Mouse (Mus musculus): ENCODE measurements around the gene Ep400. TPM values are rescaled to one million over a fixed set of nuclear protein-coding genes. Genes with fewer than 3 reads are reported as not detected.

Gene Ep400
- polyA plus RNA-seq, 1 experiment from 2014 or later: 58.6 TPM

GRCm38 (mm10) chr5:110797696-110798095, 27.2 kb upstream of the Ep400 start:
- Histone ChIP-seq H3K4me2 (replicated peaks) (no peak overlapping the region), H3K9me3 (no peaks in the 10 kb centered on the region), H3K4me3 (no peak overlapping the region), H3K36me3 (peaks cover 100% of the 10 kb centered on the region), H3K9ac (no peak overlapping the region), H3K27ac (no peak overlapping the region), H3K27me3 (no peaks in the 10 kb centered on the region), H3K4me1 (peaks cover 5% of the 10 kb centered on the region; the same call in 1 of the 2 replicates)
- 81% methylated on average over 4 of the region's 4 CpGs for WGBS
- no peak for ATAC-seq (ENCODE audit: low FRiP score, low read depth)

DNA sequence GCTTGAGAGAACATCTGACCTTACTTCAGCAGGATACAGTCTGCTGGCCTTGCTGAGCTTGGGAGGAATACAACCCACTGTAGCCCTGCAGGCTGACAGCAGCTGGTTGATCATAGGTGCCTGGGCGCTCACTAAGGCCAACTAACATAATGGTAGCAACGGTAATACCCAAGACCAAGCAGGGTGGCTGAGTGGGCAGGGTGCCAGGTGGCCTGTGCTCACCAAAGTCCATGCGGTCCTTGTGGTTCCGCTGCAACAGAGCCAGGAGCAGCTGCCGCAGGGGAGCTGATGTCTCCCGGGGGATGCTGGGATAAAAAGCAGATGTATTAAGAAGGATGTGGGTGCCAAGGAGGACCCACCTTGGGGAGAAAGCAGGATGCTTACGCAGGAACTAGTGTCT, 23.8 kb upstream of the Ep400 start:
- Histone ChIP-seq H3K9me3 (no peaks in the 10 kb centered on the region), H3K4me1 (0 out of 2 replicates have a peak, but pooled peaks cover 3% of the 10 kb centered on the region), H3K27me3 (no peaks in the 10 kb centered on the region), H3K4me3 (no peak overlapping the region), H3K36me3 (peaks cover 100% of the 10 kb centered on the region), H3K4me2 (replicated peaks) (no peak overlapping the region), H3K9ac (no peak overlapping the region), H3K27ac (no peak overlapping the region)
- WGBS: 90% methylated on average over 7 of the region's 7 CpGs
- ATAC-seq (ENCODE audit: low FRiP score, low read depth): no peak

GRCm38 (mm10) chr5:110788684-110789083, 18.2 kb upstream of the Ep400 start:
- H3K4me1 ChIP-seq: no peaks in the 10 kb centered on the region
- no peak overlapping the region for H3K9ac ChIP-seq
- H3K9me3 ChIP-seq: no peaks in the 10 kb centered on the region
- no peaks in the 10 kb centered on the region for H3K27me3 ChIP-seq
- peaks cover 94% of the 10 kb centered on the region for H3K36me3 ChIP-seq
- ATAC-seq (ENCODE audit: low FRiP score, low read depth): peak; percentile 39; the same call in 1 of the 2 replicates
- 64% methylated on average over 5 of the region's 5 CpGs for WGBS
- H3K4me2 ChIP-seq (replicated peaks): no peak overlapping the region
- no peak overlapping the region for H3K27ac ChIP-seq
- H3K4me3 ChIP-seq: no peak overlapping the region

GRCm38 (mm10) chr5:110786081-110786835, 15.7 kb upstream of the Ep400 start:
- no peak for ATAC-seq (ENCODE audit: low FRiP score, low read depth)
- H3K4me2 ChIP-seq (replicated peaks): no peak overlapping the region
- H3K36me3 ChIP-seq: peaks cover 70% of the 10 kb centered on the region
- H3K4me3 ChIP-seq: no peak overlapping the region
- no peak overlapping the region for H3K27ac ChIP-seq
- H3K9ac ChIP-seq: no peak overlapping the region
- WGBS: 83% methylated on average over 11 of the region's 11 CpGs
- H3K4me1 ChIP-seq: no peaks in the 10 kb centered on the region
- no peaks in the 10 kb centered on the region for H3K27me3 ChIP-seq
- no peaks in the 10 kb centered on the region for H3K9me3 ChIP-seq

- Histone ChIP-seq H3K4me3 (no peak overlapping the region), H3K27ac (no peak overlapping the region), H3K36me3 (peaks cover 43% of the 10 kb centered on the region), H3K27me3 (no peaks in the 10 kb centered on the region), H3K9ac (no peak overlapping the region), H3K4me2 (replicated peaks) (no peak overlapping the region), H3K9me3 (no peaks in the 10 kb centered on the region), H3K4me1 (peaks cover 21% of the 10 kb centered on the region)
- ATAC-seq (ENCODE audit: low FRiP score, low read depth): no peak
- WGBS: 71% methylated on average over 8 of the region's 8 CpGs
These were observed 12.6 kb upstream of the Ep400 start for GRCm38 (mm10) chr5:110783150-110783549.

DNA sequence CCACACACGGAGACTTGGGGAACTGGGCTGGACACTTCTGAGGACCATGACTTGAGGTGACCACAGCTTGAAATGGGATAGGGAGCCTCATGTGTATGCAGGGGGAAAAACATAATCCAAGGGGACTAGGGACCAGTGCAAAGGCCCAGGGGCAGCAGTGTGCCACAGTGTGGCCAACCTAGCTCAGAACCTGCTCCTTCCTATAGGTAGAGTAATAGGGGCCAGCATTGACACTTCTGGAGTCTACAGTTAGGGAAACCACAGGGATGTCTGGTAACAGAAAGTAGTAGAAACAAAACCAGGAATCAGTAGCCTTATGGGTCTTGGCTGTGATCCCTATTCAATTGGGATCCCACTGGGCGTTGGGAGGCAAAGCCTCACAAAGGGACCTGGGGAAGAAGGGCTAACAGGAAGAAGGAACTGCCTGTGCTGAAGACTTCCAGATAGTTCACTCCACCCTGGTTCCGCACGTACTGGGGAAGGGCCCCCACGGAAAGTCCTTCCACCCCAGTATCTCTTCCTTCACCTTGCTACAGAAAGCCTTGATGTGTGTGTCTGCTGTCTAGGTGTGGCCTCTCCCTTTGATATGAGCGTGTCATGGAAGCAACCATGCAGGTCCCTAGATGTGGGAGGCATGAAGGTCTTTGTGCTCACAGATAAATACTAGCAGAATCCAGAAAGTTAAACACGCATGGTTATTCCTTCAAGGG, 11.2 kb upstream of the Ep400 start:
- ATAC-seq (ENCODE audit: low FRiP score, low read depth): no peak
- 87% methylated on average over 7 of the region's 7 CpGs for WGBS
- Histone ChIP-seq H3K9me3 (no peaks in the 10 kb centered on the region), H3K27me3 (no peaks in the 10 kb centered on the region), H3K4me2 (replicated peaks) (no peak overlapping the region), H3K4me3 (no peak overlapping the region), H3K4me1 (peaks cover 21% of the 10 kb centered on the region), H3K9ac (no peak overlapping the region), H3K27ac (0 out of 2 replicates have a peak overlapping the region, but pooled peaks have one; percentile 55), H3K36me3 (peaks cover 40% of the 10 kb centered on the region)

DNA sequence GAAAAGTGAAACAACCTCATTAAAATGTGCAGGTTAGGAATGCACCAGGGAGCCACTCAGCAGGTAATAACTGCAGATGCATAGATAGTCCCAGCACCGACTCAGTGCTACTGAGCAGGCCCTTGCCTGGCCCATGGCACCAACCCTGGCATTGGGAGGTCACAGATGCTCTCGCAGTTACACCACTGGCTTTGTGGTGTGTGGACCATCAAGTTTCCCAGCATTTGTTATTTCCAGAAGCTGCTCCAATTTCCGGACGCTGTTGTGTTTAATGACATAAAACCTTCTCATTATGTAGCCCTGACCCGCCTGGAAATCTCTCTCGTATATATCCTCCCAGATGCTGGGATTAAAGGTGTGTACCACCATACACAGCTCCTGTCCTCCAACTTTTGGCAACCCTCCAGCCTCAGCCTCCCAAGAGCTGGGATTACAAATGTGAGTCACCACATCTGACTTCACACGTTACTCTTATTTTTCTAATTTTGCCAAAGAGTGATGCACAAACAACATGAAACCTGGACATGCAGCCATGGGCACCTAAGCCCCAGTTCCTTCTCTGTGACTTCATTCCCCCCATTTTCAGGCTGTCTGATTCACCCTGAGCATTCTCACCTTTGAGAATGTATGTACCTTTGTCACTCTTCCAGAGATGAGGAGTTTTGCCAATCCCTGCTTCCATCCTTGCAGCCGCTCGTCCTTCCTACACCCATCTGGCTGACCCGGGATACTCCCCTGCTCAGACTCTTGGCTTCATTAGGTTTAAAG, 10.4 kb upstream of the Ep400 start:
- peak overlapping the region; percentile 89 for H3K9ac ChIP-seq
- H3K9me3 ChIP-seq: no peaks in the 10 kb centered on the region
- 47% methylated on average over 10 of the region's 10 CpGs for whole genome bisulfite sequencing
- H3K36me3 ChIP-seq: peaks cover 40% of the 10 kb centered on the region
- H3K4me1 ChIP-seq: peaks cover 21% of the 10 kb centered on the region
- H3K27ac ChIP-seq: peak overlapping the region; percentile 55; the same call in 1 of the 2 replicates
- H3K4me2 ChIP-seq (replicated peaks): peak overlapping the region; percentile 88
- no peaks in the 10 kb centered on the region for H3K27me3 ChIP-seq
- ATAC-seq (ENCODE audit: low FRiP score, low read depth): peak; percentile 67
- H3K4me3 ChIP-seq: peak overlapping the region; percentile 82

- no peaks in the 10 kb centered on the region for H3K27me3 ChIP-seq
- peak within 1 kb of the TSS; percentile 88 for H3K4me2 ChIP-seq (replicated peaks)
- H3K9me3 ChIP-seq: no peaks in the 10 kb centered on the region
- H3K36me3 ChIP-seq: peaks cover 41% of the 10 kb centered on the region
- peak within 1 kb of the TSS; percentile 55; the same call in 1 of the 2 replicates for H3K27ac ChIP-seq
- under 1% methylated on average over 55 of the region's 57 CpGs for WGBS
- peaks cover 21% of the 10 kb centered on the region for H3K4me1 ChIP-seq
- H3K9ac ChIP-seq: peak within 1 kb of the TSS; percentile 89
- peak; percentile 89 for ATAC-seq (ENCODE audit: low FRiP score, low read depth)
- peak within 1 kb of the TSS; percentile 82 for H3K4me3 ChIP-seq
These were observed 9.7 kb upstream of the Ep400 start, which contains the start of gene Pus1 for GRCm38 (mm10) chr5:110779998-110780760. Gene Pus1, minus strand, starts transcription at chr5:110780659.

DNA sequence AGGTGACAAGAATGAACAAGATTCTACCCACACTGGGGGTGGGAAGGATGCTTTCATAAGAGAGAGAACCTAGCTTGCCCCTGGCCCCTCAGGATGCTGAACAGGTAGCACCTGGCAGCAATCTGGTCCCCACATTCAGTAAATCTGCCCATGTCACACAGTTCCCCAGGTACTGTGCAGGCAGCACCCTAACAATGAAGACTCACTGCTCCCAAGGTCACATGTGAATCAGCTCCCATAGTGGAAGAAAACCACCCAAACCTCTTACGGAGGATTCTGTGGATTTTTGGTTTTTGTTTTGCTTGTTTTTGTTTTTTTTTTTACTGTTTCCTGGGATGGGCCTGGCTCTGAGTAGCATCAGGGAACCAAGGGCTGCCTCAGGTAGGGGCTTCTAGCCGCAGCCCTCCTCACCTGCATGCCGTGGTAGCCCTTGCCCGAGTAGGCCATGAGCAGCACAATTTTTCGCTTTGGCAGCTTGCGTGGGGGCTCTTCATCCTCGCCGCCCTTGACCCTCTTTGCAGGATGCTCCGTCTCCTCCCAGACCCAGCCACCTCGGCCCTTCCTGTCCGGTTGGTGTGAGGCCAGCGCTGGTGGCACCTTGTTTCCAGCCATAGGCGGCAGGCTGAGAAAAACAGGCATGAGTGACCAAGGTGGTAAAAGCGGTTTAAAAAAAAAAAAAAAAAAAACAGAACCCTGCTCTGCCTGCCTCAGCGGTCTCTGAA, 8.9 kb upstream of the Ep400 start:
- no peak overlapping the region for H3K27ac ChIP-seq
- H3K36me3 ChIP-seq: peaks cover 44% of the 10 kb centered on the region
- H3K27me3 ChIP-seq: no peaks in the 10 kb centered on the region
- peak overlapping the region; percentile 82 for H3K4me3 ChIP-seq
- no peak for ATAC-seq (ENCODE audit: low FRiP score, low read depth)
- peak overlapping the region; percentile 88 for H3K4me2 ChIP-seq (replicated peaks)
- WGBS: 16% methylated on average over 15 of the region's 15 CpGs
- peaks cover 21% of the 10 kb centered on the region for H3K4me1 ChIP-seq
- H3K9ac ChIP-seq: peak overlapping the region; percentile 89
- H3K9me3 ChIP-seq: no peaks in the 10 kb centered on the region

GRCm38 (mm10) chr5:110778263-110778662, 7.7 kb upstream of the Ep400 start:
- Histone ChIP-seq H3K4me3 (no peak overlapping the region), H3K27me3 (no peaks in the 10 kb centered on the region), H3K9me3 (no peaks in the 10 kb centered on the region), H3K27ac (no peak overlapping the region), H3K9ac (no peak overlapping the region), H3K4me2 (replicated peaks) (0 out of 2 replicates have a peak overlapping the region, but pooled peaks have one; percentile 88), H3K4me1 (peaks cover 21% of the 10 kb centered on the region), H3K36me3 (peaks cover 50% of the 10 kb centered on the region)
- ATAC-seq (ENCODE audit: low FRiP score, low read depth): no peak
- 89% methylated on average over 12 of the region's 12 CpGs for WGBS

GRCm38 (mm10) chr5:110776141-110776540, 5.6 kb upstream of the Ep400 start:
- no peak for ATAC-seq (ENCODE audit: low FRiP score, low read depth)
- H3K27me3 ChIP-seq: no peaks in the 10 kb centered on the region
- no peak overlapping the region for H3K9ac ChIP-seq
- H3K4me1 ChIP-seq: peaks cover 20% of the 10 kb centered on the region
- no peaks in the 10 kb centered on the region for H3K9me3 ChIP-seq
- H3K36me3 ChIP-seq: peaks cover 59% of the 10 kb centered on the region
- 90% methylated on average over 2 of the region's 2 CpGs for WGBS
- no peak overlapping the region for H3K27ac ChIP-seq
- H3K4me3 ChIP-seq: no peak overlapping the region
- no peak overlapping the region for H3K4me2 ChIP-seq (replicated peaks)

Data from limb, embryonic 13.5 days (tissue).